Mouse (Mus musculus) urinary bladder, adult 18-20 months (tissue): ENCODE results near the gene Chst11.

ENCODE experiments used
- DNase-seq, 2 experiments: peaks; one replicate each; pipeline ENCODE4 v3.0.0; 2022; ENCODE audit warnings: low spot score in 2 of 2, mixed read lengths in 2 of 2

Gene Chst11

GRCm38 (mm10) chr10:83212618-83213017, 227.3 kb downstream of the Chst11 start:
- no peak for DNase-seq

- no peak for DNase-seq
These were observed 230.3 kb downstream of the Chst11 start for GRCm38 (mm10) chr10:83215559-83215958.

- DNase-seq, result peak in 1 of 2 experiments; percentile 6
These were observed 232.0 kb downstream of the Chst11 start for GRCm38 (mm10) chr10:83217256-83217655.

GRCm38 (mm10) chr10:83218778-83219177, 233.5 kb downstream of the Chst11 start:
- DNase-seq, result no peak

- DNase-seq, result peak; percentile 13 to 28
These were observed 234.4 kb downstream of the Chst11 start for GRCm38 (mm10) chr10:83219729-83220128.

DNA sequence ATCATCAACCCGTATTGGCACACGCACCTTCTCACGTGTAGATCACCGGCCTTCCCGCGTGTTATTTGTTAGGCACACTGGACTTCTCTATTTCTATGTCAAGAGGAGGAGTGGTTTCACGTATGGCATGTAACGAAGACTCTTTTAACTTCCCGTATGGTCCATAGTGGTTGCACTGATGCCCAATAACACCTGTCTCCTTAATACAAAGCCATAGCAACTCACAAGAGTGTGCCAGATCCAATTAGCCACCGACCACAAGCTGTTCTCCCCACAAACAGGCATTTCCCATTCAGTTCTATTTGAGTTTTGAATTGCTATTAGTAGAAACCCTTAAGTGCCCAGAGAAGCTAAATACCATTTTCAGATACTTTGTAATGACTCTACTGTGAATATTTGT, 234.9 kb downstream of the Chst11 start:
- no peak for DNase-seq

DNA sequence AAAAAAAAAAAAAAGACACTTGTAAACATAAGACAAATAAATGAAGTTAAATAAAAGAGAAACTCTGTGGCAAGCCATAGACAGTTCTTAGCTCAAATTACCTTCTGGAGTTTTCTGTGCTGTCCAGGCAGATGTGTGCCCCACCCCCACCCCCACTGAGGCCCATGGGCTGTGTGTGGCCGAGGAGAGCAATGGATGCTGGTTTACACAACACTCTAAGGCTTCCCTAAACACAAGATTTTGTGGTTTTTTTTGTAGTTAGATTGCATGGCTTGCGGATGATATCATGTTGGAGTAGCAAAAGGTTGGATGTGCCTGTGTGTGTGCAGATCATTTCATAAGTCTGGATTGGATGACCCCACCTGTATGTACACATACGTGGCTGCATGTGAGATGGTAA, 235.5 kb downstream of the Chst11 start:
- no peak for DNase-seq

GRCm38 (mm10) chr10:83224999-83225398, 239.7 kb downstream of the Chst11 start:
- no peak for DNase-seq

DNA sequence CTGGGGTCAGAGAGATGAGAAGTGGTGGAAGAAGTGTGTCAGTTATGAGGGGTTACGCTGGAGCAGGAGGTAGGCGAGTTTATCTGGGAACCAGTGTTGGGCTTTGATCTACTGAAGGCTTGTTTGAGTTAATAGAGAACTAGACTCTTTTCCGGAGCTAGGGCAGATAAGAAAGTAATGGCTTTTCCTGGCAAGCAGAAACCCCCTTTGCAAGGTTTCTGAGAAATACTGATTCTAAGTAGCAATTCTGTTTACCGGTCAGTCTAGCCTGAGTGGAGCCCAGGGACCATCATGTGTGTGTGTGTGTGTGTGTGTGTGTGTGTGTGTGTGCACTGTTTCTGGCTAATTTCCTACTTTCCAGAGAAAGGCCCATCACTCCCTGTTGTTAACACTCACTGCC, 243.3 kb downstream of the Chst11 start:
- no peak for DNase-seq

DNA sequence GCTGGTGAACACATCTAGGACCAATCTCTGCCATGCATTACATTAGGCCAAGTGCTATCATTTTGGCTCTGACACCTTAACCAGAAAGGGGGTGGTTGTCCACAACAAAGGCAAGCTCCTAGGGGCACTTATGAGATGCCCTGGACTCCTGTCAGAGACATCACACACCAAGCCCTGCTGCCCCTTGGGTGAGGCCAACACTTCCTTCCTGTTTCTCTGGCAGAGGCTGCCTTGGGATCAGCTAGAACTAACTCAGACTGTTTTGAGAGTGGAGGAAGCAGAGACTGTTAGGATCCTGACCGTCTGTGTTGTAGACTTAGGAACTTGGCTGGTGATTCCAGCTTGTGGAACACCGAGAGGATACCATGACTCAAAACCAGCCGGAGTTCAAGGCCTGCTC, 248.7 kb downstream of the Chst11 start:
- DNase-seq, result no peak

DNA sequence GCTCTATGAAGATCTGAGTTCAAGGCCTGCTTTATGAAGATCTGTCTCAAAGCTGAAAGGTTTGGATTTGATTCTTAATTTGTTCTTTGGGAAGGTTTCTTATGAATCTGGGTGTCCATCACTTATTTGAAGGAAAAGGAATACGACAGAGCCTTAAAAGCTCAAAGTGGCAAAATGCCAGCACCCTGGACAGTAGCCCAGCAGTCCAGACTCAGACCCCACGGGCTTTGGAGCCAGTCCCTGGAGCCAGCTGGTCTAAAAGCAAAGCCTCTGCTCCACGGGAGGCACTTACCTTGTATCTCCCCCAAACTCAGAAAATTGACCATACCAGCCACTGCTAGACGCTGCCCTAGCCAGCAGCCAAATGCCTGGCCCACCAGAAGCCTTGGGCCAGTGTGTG, 249.1 kb downstream of the Chst11 start:
- DNase-seq, result no peak

GRCm38 (mm10) chr10:83242106-83242686, 256.9 kb downstream of the Chst11 start:
- no peak for DNase-seq

GRCm38 (mm10) chr10:83244131-83244530, 258.8 kb downstream of the Chst11 start:
- no peak for DNase-seq
